Mouse (Mus musculus) liver, embryonic 14.5 days (tissue): ENCODE data around the gene Ino80d.

Source experiments
- CTCF ChIP-seq: IDR thresholded peaks from 2 replicates; pipeline ENCODE4 v1.5.1; 2016; ENCODE audit warnings: antibody characterized with exemption, low read depth, control low read depth
- EP300 ChIP-seq: IDR thresholded peaks from 2 replicates; pipeline ENCODE4 v1.6.1; 2016; ENCODE audit warnings: antibody characterized with exemption, low read depth

DNA sequence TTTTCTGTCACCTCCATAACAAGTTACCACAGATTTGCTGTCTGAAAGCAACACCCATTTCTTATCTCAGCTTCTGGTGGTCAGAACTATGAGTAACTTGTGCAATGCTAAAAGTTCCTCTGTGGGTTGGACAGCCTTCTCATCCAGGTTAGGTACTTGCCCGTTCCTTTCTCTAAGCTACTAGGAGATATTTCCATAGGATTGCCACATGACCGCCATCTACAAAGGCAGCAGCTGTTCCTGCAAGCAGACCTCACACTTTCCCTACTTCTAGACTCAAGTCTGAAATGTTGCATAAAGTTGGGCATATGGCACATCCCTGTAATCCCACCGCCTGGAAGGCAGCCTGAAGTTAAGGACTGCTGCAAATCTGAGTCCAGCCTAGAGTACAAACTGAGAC lies 11.7 kb upstream of the Ino80d start:
- no peak for TF ChIP-seq CTCF
- no peak for TF ChIP-seq EP300
